Mouse (Mus musculus): ENCODE results near the gene Irgm1.

DNA sequence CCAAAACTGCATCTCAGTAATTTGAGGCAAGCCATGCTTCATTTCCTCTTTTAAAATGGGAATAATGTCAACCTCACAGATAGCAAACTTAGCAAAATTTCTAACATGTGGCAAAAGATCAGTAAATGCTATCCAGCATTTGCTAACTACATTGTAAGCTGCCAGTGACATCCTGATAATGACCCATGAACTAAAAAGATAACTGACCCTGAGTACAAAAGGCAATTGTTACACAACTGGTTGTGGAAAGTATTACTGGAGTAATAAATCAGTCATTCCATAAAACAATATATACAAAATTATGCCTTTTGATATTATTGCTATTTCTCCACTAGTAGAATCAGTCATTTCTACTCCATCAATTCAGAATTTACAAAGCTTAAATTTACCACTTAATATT is 57.7 kb downstream of the Irgm1 start:
- no peak for TF ChIP-seq POLR2A (IDR thresholded peaks at IDR 0.05; ENCODE audit: insufficient read depth, low read length)
- no peak for TF ChIP-seq CTCF (IDR thresholded peaks at IDR 0.05; ENCODE audit: low read depth, low read length)
- no peak for TF ChIP-seq EP300 (IDR thresholded peaks at IDR 0.05; ENCODE audit: insufficient read depth, low read depth, low read length)

All from ES-Bruce4 (cell line).